Mouse (Mus musculus): ENCODE data around the gene AW549877.

- TF ChIP-seq CTCF (IDR thresholded peaks at IDR 0.05; ENCODE audit: borderline replicate concordance, insufficient read depth, low read depth, low read length), result peak; percentile 45; the same call in 1 of the 2 replicates
- no peak for TF ChIP-seq POLR2A (IDR thresholded peaks at IDR 0.05; ENCODE audit: borderline replicate concordance, insufficient read depth, low read length)
These were observed 47.5 kb upstream of the AW549877 start for GRCm38 (mm10) chr15:4043032-4043471.

All from cerebellum, adult 2 months (tissue).